ENCODE assay signal across 18 mouse cellular contexts in genomic region chr1:152685531-152685930, GRCm38 (mm10).
DNase-seq lines count a peak whose midpoint lies in the region; ATAC-seq and TF ChIP-seq lines count a peak whose summit lies in the region.
"Had no signal": no experiment of that assay in that cellular context is flagged by ENCODE, and none has a peak within 500 bp of the region (broad histone marks: within the 10 kb centered on the region; RNA-seq: fewer than 3 reads in every experiment).

No protein-coding gene starts in this region.

- TF ChIP-seq EP300 in liver, postnatal 0 days (IDR thresholded peaks at IDR 0.05; ENCODE audit: low read depth), result no peak
- TF ChIP-seq EP300 in stomach, postnatal 0 days (optimal IDR thresholded peaks at IDR 0.05), result no peak

- no peak for DNase-seq in gastrocnemius, adult 2 months
- no peak for DNase-seq in gastrocnemius, postnatal 4 days (ENCODE audit: low spot score in 2 of 2)
- no peak for DNase-seq in liver, postnatal 0 days
- no peak for DNase-seq in stomach, postnatal 0 days (ENCODE audit: low spot score)
- DNase-seq in ovary, postnatal 10 days (ENCODE audit: low spot score), result no peak
- DNase-seq: cerebellum, adult 11 months; cerebellum, postnatal 25 days; heart, postnatal 10 days; kidney, adult 11 months; lung, postnatal 4 days; right cerebral cortex, postnatal 4 days had no signal

- H3K27ac ChIP-seq in gastrocnemius, adult 2 months, result no peak overlapping the region
- no peak overlapping the region for H3K27ac ChIP-seq in intestine, postnatal 0 days (ENCODE audit: low read depth, low read length)
- H3K27ac ChIP-seq in intestine, embryonic 15.5 days, result no peak overlapping the region
- no peak overlapping the region for H3K27ac ChIP-seq in liver, postnatal 0 days (ENCODE audit: low read depth)
- no peak overlapping the region for H3K27ac ChIP-seq in liver, embryonic 12.5 days
- no peak overlapping the region for H3K27ac ChIP-seq in stomach, postnatal 0 days (replicated peaks)
- H3K27ac ChIP-seq: embryonic facial prominence, embryonic 10.5 days; hindbrain, embryonic 15.5 days; limb, embryonic 15.5 days; midbrain, embryonic 10.5 days had no signal

- H3K27me3 ChIP-seq in intestine, postnatal 0 days (replicated peaks; ENCODE audit: control insufficient read depth, insufficient read depth, low read length), result no peaks in the 10 kb centered on the region; the same call in 1 of the 2 replicates
- H3K27me3 ChIP-seq in intestine, embryonic 15.5 days (replicated peaks), result no peaks in the 10 kb centered on the region
- H3K27me3 ChIP-seq in liver, postnatal 0 days (ENCODE audit: insufficient read depth, low read length), result no peaks in the 10 kb centered on the region
- peaks cover 10% of the 10 kb centered on the region; the same call in 1 of the 2 replicates for H3K27me3 ChIP-seq in liver, embryonic 12.5 days (replicated peaks)
- H3K27me3 ChIP-seq in stomach, postnatal 0 days (ENCODE audit: control insufficient read depth, insufficient read depth, low read length), result no peaks in the 10 kb centered on the region
- H3K27me3 ChIP-seq: hindbrain, embryonic 15.5 days; limb, embryonic 15.5 days had no signal

- H3K4me3 ChIP-seq in gastrocnemius, adult 2 months, result no peak overlapping the region
- no peak overlapping the region for H3K4me3 ChIP-seq in intestine, postnatal 0 days (ENCODE audit: low read depth, low read length)
- no peak overlapping the region for H3K4me3 ChIP-seq in intestine, embryonic 15.5 days (replicated peaks)
- no peak overlapping the region for H3K4me3 ChIP-seq in liver, postnatal 0 days (ENCODE audit: low read depth, low read length)
- no peak overlapping the region for H3K4me3 ChIP-seq in liver, embryonic 12.5 days
- no peak overlapping the region for H3K4me3 ChIP-seq in stomach, postnatal 0 days (ENCODE audit: low read depth, low read length)
- H3K4me3 ChIP-seq: embryonic facial prominence, embryonic 10.5 days; hindbrain, embryonic 15.5 days; limb, embryonic 15.5 days; midbrain, embryonic 10.5 days had no signal

- intact Hi-C loops in gastrocnemius, adult 2 months (cut with DNase I), result no loop called here

- H3K9me3 ChIP-seq in intestine, postnatal 0 days (ENCODE audit: control insufficient read depth), result no peaks in the 10 kb centered on the region
- no peaks in the 10 kb centered on the region for H3K9me3 ChIP-seq in intestine, embryonic 15.5 days
- H3K9me3 ChIP-seq in liver, postnatal 0 days (ENCODE audit: low read length), result no peaks in the 10 kb centered on the region
- no peaks in the 10 kb centered on the region for H3K9me3 ChIP-seq in liver, embryonic 12.5 days (replicated peaks)
- H3K9me3 ChIP-seq in stomach, postnatal 0 days (ENCODE audit: control insufficient read depth, low read length), result no peaks in the 10 kb centered on the region
- H3K9me3 ChIP-seq: embryonic facial prominence, embryonic 10.5 days; hindbrain, embryonic 15.5 days; limb, embryonic 15.5 days; midbrain, embryonic 10.5 days had no signal

- no peak overlapping the region for H3K9ac ChIP-seq in intestine, postnatal 0 days (ENCODE audit: low read depth, low read length)
- H3K9ac ChIP-seq in intestine, embryonic 15.5 days, result no peak overlapping the region
- H3K9ac ChIP-seq in liver, postnatal 0 days (replicated peaks), result no peak overlapping the region
- no peak overlapping the region for H3K9ac ChIP-seq in liver, embryonic 12.5 days
- no peak overlapping the region for H3K9ac ChIP-seq in stomach, postnatal 0 days (ENCODE audit: low read length)
- H3K9ac ChIP-seq: hindbrain, embryonic 15.5 days; limb, embryonic 15.5 days had no signal

- H3K36me3 ChIP-seq in intestine, postnatal 0 days (ENCODE audit: control insufficient read depth, insufficient read depth), result no peaks in the 10 kb centered on the region
- no peaks in the 10 kb centered on the region for H3K36me3 ChIP-seq in intestine, embryonic 15.5 days
- no peaks in the 10 kb centered on the region for H3K36me3 ChIP-seq in liver, postnatal 0 days (replicated peaks; ENCODE audit: insufficient read depth, low read length)
- no peaks in the 10 kb centered on the region for H3K36me3 ChIP-seq in liver, embryonic 12.5 days
- no peaks in the 10 kb centered on the region for H3K36me3 ChIP-seq in stomach, postnatal 0 days (ENCODE audit: control insufficient read depth, insufficient read depth, low read length)
- H3K36me3 ChIP-seq: embryonic facial prominence, embryonic 10.5 days; hindbrain, embryonic 15.5 days; limb, embryonic 15.5 days; midbrain, embryonic 10.5 days had no signal

- 63% methylated on average over 3 of the region's 3 CpGs for WGBS in intestine, postnatal 0 days
- WGBS in intestine, embryonic 15.5 days, result 79% methylated on average over 3 of the region's 3 CpGs
- WGBS in liver, postnatal 0 days (ENCODE audit: insufficient replicate concordance), result 49% methylated on average over 3 of the region's 3 CpGs
- 41% methylated on average over 3 of the region's 3 CpGs for WGBS in liver, embryonic 12.5 days (ENCODE audit: insufficient replicate concordance)
- 72% methylated on average over 3 of the region's 3 CpGs for WGBS in stomach, postnatal 0 days

- no peak overlapping the region for H3K4me2 ChIP-seq in intestine, postnatal 0 days (replicated peaks; ENCODE audit: low read depth)
- H3K4me2 ChIP-seq in intestine, embryonic 15.5 days (replicated peaks), result no peak overlapping the region
- no peak overlapping the region for H3K4me2 ChIP-seq in liver, postnatal 0 days (ENCODE audit: low read depth, low read length)
- no peak overlapping the region for H3K4me2 ChIP-seq in liver, embryonic 12.5 days
- no peak overlapping the region for H3K4me2 ChIP-seq in stomach, postnatal 0 days (replicated peaks; ENCODE audit: low read depth)
- H3K4me2 ChIP-seq: hindbrain, embryonic 15.5 days; limb, embryonic 15.5 days had no signal

- peak; percentile 21; the same call in 1 of the 2 replicates for TF ChIP-seq CTCF in gastrocnemius, adult 2 months (IDR thresholded peaks at IDR 0.05)
- TF ChIP-seq CTCF in intestine, postnatal 0 days (IDR thresholded peaks at IDR 0.05; ENCODE audit: low read depth), result peak; percentile 51; the same call in 1 of the 2 replicates
- TF ChIP-seq CTCF in liver, postnatal 0 days (IDR thresholded peaks at IDR 0.05; ENCODE audit: low read depth), result peak; percentile 50
- peak; percentile 48 for TF ChIP-seq CTCF in stomach, postnatal 0 days (IDR thresholded peaks at IDR 0.05; ENCODE audit: low read depth)

- H3K4me1 ChIP-seq in intestine, postnatal 0 days (replicated peaks; ENCODE audit: control insufficient read depth, insufficient read depth, low read length), result peaks cover 11% of the 10 kb centered on the region; the same call in 1 of the 2 replicates
- peaks cover 18% of the 10 kb centered on the region for H3K4me1 ChIP-seq in intestine, embryonic 15.5 days (replicated peaks)
- peaks cover 6% of the 10 kb centered on the region; the same call in 1 of the 2 replicates for H3K4me1 ChIP-seq in liver, postnatal 0 days (ENCODE audit: insufficient read depth)
- peaks cover 9% of the 10 kb centered on the region for H3K4me1 ChIP-seq in liver, embryonic 12.5 days
- peaks cover 5% of the 10 kb centered on the region; the same call in 1 of the 2 replicates for H3K4me1 ChIP-seq in stomach, postnatal 0 days (replicated peaks; ENCODE audit: control insufficient read depth, insufficient read depth)

- no peak for ATAC-seq in intestine, postnatal 0 days
- ATAC-seq in intestine, embryonic 15.5 days, result no peak
- ATAC-seq in liver, postnatal 0 days, result no peak
- no peak for ATAC-seq in liver, embryonic 12.5 days
- no peak for ATAC-seq in stomach, postnatal 0 days (ENCODE audit: low FRiP score, low TSS enrichment)
